Mouse (Mus musculus) central nervous system, embryonic 14 days (tissue): ENCODE measurements around the gene Arhgef6. TPM values are rescaled to one million over a fixed set of nuclear protein-coding genes. Genes with fewer than 3 reads are reported as not detected.

ENCODE experiments used
- polyA plus RNA-seq: library from polyadenylated mRNA; depleted of rRNA; stranded (reverse); fragments of >200 nt; gene quantifications from 2 replicates; pipeline ENCODE4 v1.2.3, GENCODE M21; 2012; rRNA removed

Arhgef6 gene
- polyA plus RNA-seq: 11.4 and 14.3 TPM in 2 replicates

DNA sequence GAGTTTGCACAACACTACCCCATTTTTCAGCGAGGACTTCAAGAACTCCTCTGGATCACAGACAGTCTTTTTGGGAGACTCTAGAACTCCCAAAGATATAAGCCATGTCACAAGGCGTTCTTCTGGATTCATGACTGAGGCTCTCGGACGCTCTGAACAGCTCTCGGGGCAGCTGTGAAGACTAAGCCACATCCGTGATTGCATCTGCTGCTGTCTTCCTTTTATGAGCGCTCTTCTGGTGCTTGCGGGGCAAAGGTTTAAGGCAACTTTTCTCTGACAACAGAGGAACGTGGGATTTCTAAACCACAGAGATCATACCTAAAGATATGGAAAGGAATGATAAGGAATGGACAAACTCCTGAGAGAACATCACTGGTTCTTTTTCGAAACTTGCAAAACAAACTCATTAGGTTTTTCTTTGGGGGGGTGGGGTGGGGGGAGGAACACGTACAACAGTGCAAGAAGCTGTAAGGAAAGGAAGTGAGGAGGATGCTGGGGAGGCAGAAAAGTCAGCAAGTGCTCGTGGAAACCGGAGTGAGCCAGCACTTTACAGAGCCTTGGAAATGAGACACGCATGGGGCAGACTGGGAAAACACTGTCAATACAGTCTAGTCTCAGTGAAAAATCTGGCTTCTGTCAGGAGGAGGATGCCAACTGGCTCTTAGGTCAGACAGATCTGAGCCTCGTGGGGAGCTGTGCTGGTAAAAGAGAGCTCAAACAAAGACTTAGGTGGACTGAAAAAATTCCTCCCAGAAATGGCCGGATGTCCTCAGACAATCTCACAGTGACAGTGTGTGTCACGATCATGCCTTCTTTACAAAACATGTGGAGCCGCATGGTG lies at the start of gene Arhgef6:
Gene Arhgef6 (minus strand): TSS at position 359 of the 841 bp plus-strand sequence.

DNA sequence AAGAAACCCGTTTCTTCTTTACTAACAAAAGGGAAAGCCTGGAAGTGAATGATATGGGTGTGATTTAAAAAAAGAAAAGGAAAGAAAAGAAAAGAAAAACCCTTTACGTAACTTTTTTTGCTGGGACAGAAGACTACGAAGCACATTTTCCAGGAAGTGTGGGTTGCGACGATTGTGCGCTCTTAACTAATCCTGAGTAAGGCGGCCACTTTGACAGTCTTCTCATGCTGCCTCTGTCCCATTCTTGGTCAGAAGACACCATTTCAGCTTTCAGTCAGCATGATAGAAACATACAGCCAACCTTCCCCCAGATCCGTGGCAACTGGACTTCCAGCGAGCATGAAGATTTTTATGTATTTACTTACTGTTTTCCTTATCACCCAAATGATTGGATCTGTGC lies 126.7 kb downstream of the Arhgef6 start, which contains the start of gene Cd40lg:
Gene Cd40lg (plus strand): TSS at position 268 of the 400 bp plus-strand sequence.

Other genes starting within 250 kb of the Arhgef6 start
- gene Cd40lg, start 126.6 kb downstream of the Arhgef6 start, polyA plus RNA-seq: not detected in 2 replicates
- 258 and 298 TPM in 2 replicates for gene Rbmx, start 54.3 kb upstream of the Arhgef6 start, polyA plus RNA-seq
- gene Gm364, start 70.4 kb upstream of the Arhgef6 start, polyA plus RNA-seq: not detected in 2 replicates
- gene Gpr101, start 165.0 kb upstream of the Arhgef6 start, polyA plus RNA-seq: 0.26 and 0.40 TPM in 2 replicates